Mouse (Mus musculus): Measurements from ENCODE around the gene Gpr75. TPM values are rescaled to one million over a fixed set of nuclear protein-coding genes. Genes with fewer than 3 reads are reported as not detected.
A peak's percentile ranks its signal among the peaks of the same experiment; 100 is the strongest.

Gene Gpr75
- 0.62 and 0.66 TPM in 2 replicates for polyA plus RNA-seq (2016; fragmentation: Nextera tagmentation; extraction: Ambion mirVana)

GRCm38 (mm10) chr11:30885171-30885871, at the start of gene Gpr75, which contains the start of gene Asb3:
Gene Gpr75, plus strand, starts transcription at chr11:30885358.
Gene Asb3, plus strand, starts transcription at chr11:30885416.
- Histone ChIP-seq H3K9me3 (replicated peaks) (no peaks in the 10 kb centered on the region), H3K4me3 (peak within 1 kb of the TSS; percentile 60), H3K27ac (replicated peaks) (peak within 1 kb of the TSS; percentile 75), H3K27me3 (ENCODE audit: low read depth, poor library complexity, severe bottlenecking) (no peaks in the 10 kb centered on the region), H3K36me3 (peaks cover 8% of the 10 kb centered on the region), H3K4me1 (peaks cover 11% of the 10 kb centered on the region)
- WGBS: 3% methylated on average over 41 of the region's 41 CpGs
- peak; percentile 57 for DNase-seq (ENCODE audit: low spot score)

- DNase-seq (ENCODE audit: low spot score): no peak
- peaks cover 92% of the 10 kb centered on the region for H3K36me3 ChIP-seq
- no peak overlapping the region for H3K4me3 ChIP-seq
- no peaks in the 10 kb centered on the region for H3K9me3 ChIP-seq (replicated peaks)
- H3K27ac ChIP-seq (replicated peaks): no peak overlapping the region
- no peaks in the 10 kb centered on the region for H3K4me1 ChIP-seq
- WGBS: 96% methylated on average over 2 of the region's 2 CpGs
- no peaks in the 10 kb centered on the region for H3K27me3 ChIP-seq (ENCODE audit: low read depth, poor library complexity, severe bottlenecking)
Measured at GRCm38 (mm10) chr11:30838793-30839192, 46.4 kb upstream of the Gpr75 start.

GRCm38 (mm10) chr11:30844355-30844754, 40.8 kb upstream of the Gpr75 start:
- Histone ChIP-seq H3K4me3 (no peak overlapping the region), H3K4me1 (no peaks in the 10 kb centered on the region), H3K9me3 (replicated peaks) (no peaks in the 10 kb centered on the region), H3K27me3 (ENCODE audit: low read depth, poor library complexity, severe bottlenecking) (no peaks in the 10 kb centered on the region), H3K36me3 (peaks cover 85% of the 10 kb centered on the region), H3K27ac (replicated peaks) (no peak overlapping the region)
- DNase-seq (ENCODE audit: low spot score): no peak
- 94% methylated on average over 1 of the region's 1 CpGs for WGBS

GRCm38 (mm10) chr11:30872425-30872824, 12.7 kb upstream of the Gpr75 start:
- no peak for DNase-seq (ENCODE audit: low spot score)
- Histone ChIP-seq H3K4me1 (no peaks in the 10 kb centered on the region), H3K36me3 (peaks cover 66% of the 10 kb centered on the region), H3K27me3 (ENCODE audit: low read depth, poor library complexity, severe bottlenecking) (no peaks in the 10 kb centered on the region), H3K4me3 (no peak overlapping the region), H3K27ac (replicated peaks) (no peak overlapping the region), H3K9me3 (replicated peaks) (no peaks in the 10 kb centered on the region)

- Histone ChIP-seq H3K9me3 (replicated peaks) (no peaks in the 10 kb centered on the region), H3K27ac (replicated peaks) (no peak overlapping the region), H3K27me3 (ENCODE audit: low read depth, poor library complexity, severe bottlenecking) (no peaks in the 10 kb centered on the region), H3K4me3 (no peak overlapping the region), H3K36me3 (no peaks in the 10 kb centered on the region), H3K4me1 (peaks cover 11% of the 10 kb centered on the region)
- DNase-seq (ENCODE audit: low spot score): no peak
- 88% methylated on average over 2 of the region's 2 CpGs for WGBS
Measured at GRCm38 (mm10) chr11:30888153-30888552, 3.0 kb downstream of the Gpr75 start.

GRCm38 (mm10) chr11:30896201-30896600, 11.0 kb downstream of the Gpr75 start:
- no peak for DNase-seq (ENCODE audit: low spot score)
- Histone ChIP-seq H3K27ac (replicated peaks) (no peak overlapping the region), H3K27me3 (ENCODE audit: low read depth, poor library complexity, severe bottlenecking) (no peaks in the 10 kb centered on the region), H3K4me1 (no peaks in the 10 kb centered on the region), H3K9me3 (replicated peaks) (no peaks in the 10 kb centered on the region), H3K4me3 (no peak overlapping the region), H3K36me3 (no peaks in the 10 kb centered on the region)
- WGBS: 86% methylated on average over 1 of the region's 1 CpGs

- Histone ChIP-seq H3K27me3 (ENCODE audit: low read depth, poor library complexity, severe bottlenecking) (no peaks in the 10 kb centered on the region), H3K4me3 (no peak overlapping the region), H3K36me3 (no peaks in the 10 kb centered on the region), H3K9me3 (replicated peaks) (no peaks in the 10 kb centered on the region), H3K4me1 (no peaks in the 10 kb centered on the region), H3K27ac (replicated peaks) (no peak overlapping the region)
- DNase-seq (ENCODE audit: low spot score): no peak
Measured at GRCm38 (mm10) chr11:30899312-30899711, 14.2 kb downstream of the Gpr75 start.

- WGBS: 93% methylated on average over 3 of the region's 3 CpGs
- Histone ChIP-seq H3K36me3 (no peaks in the 10 kb centered on the region), H3K4me1 (no peaks in the 10 kb centered on the region), H3K4me3 (no peak overlapping the region), H3K27ac (replicated peaks) (no peak overlapping the region), H3K27me3 (ENCODE audit: low read depth, poor library complexity, severe bottlenecking) (no peaks in the 10 kb centered on the region), H3K9me3 (replicated peaks) (0 out of 2 replicates have a peak, but pooled peaks cover 1% of the 10 kb centered on the region)
- no peak for DNase-seq (ENCODE audit: low spot score)
Measured at GRCm38 (mm10) chr11:30912311-30912710, 27.2 kb downstream of the Gpr75 start.

- no peak overlapping the region for H3K27ac ChIP-seq (replicated peaks)
- no peak for DNase-seq (ENCODE audit: low spot score)
- peaks cover 21% of the 10 kb centered on the region for H3K36me3 ChIP-seq
- no peak overlapping the region for H3K4me3 ChIP-seq
- WGBS: 84% methylated on average over 1 of the region's 1 CpGs
- H3K9me3 ChIP-seq (replicated peaks): no peaks in the 10 kb centered on the region
- no peaks in the 10 kb centered on the region for H3K27me3 ChIP-seq (ENCODE audit: low read depth, poor library complexity, severe bottlenecking)
- H3K4me1 ChIP-seq: no peaks in the 10 kb centered on the region
Measured at GRCm38 (mm10) chr11:30920641-30921040, 35.5 kb downstream of the Gpr75 start.

- WGBS: 94% methylated on average over 3 of the region's 3 CpGs
Measured at GRCm38 (mm10) chr11:30923283-30923682, 38.1 kb downstream of the Gpr75 start.

GRCm38 (mm10) chr11:30928079-30928478, 42.9 kb downstream of the Gpr75 start:
- no peaks in the 10 kb centered on the region for H3K4me1 ChIP-seq
- no peaks in the 10 kb centered on the region for H3K9me3 ChIP-seq (replicated peaks)
- no peaks in the 10 kb centered on the region for H3K27me3 ChIP-seq (ENCODE audit: low read depth, poor library complexity, severe bottlenecking)
- H3K36me3 ChIP-seq: peaks cover 76% of the 10 kb centered on the region
- no peak overlapping the region for H3K27ac ChIP-seq (replicated peaks)
- no peak overlapping the region for H3K4me3 ChIP-seq
- no peak for DNase-seq (ENCODE audit: low spot score)

More at GRCm38 (mm10) chr11:30923283-30923682, 38.1 kb downstream of the Gpr75 start:
- no peaks in the 10 kb centered on the region for H3K4me1 ChIP-seq
- H3K27ac ChIP-seq (replicated peaks): no peak overlapping the region
- DNase-seq (ENCODE audit: low spot score): no peak
- peaks cover 43% of the 10 kb centered on the region for H3K36me3 ChIP-seq
- no peaks in the 10 kb centered on the region for H3K27me3 ChIP-seq (ENCODE audit: low read depth, poor library complexity, severe bottlenecking)
- no peak overlapping the region for H3K4me3 ChIP-seq
- no peaks in the 10 kb centered on the region for H3K9me3 ChIP-seq (replicated peaks)

GRCm38 (mm10) chr11:30928498-30928897, 43.3 kb downstream of the Gpr75 start:
- no peak overlapping the region for H3K4me3 ChIP-seq
- 89% methylated on average over 1 of the region's 1 CpGs for WGBS
- no peaks in the 10 kb centered on the region for H3K4me1 ChIP-seq
- no peaks in the 10 kb centered on the region for H3K27me3 ChIP-seq (ENCODE audit: low read depth, poor library complexity, severe bottlenecking)
- no peak for DNase-seq (ENCODE audit: low spot score)
- no peaks in the 10 kb centered on the region for H3K9me3 ChIP-seq (replicated peaks)
- peaks cover 74% of the 10 kb centered on the region for H3K36me3 ChIP-seq
- H3K27ac ChIP-seq (replicated peaks): no peak overlapping the region
